In genomic region chr7:143055001-143055400, GRCm38 (mm10) we compare ENCODE assay signal across 8 mouse cellular contexts. TPM values are rescaled to one million over a fixed set of nuclear protein-coding genes. Genes with fewer than 3 reads are reported as not detected.
DNase-seq lines count a peak whose midpoint lies in the region; ATAC-seq lines count a peak whose summit lies in the region.

No protein-coding gene starts in this region.

- H3K27ac ChIP-seq in forebrain, embryonic 15.5 days (replicated peaks) = peak overlapping the region; percentile 20; the same call in 1 of the 2 replicates
- peak overlapping the region; percentile 62 for H3K27ac ChIP-seq in liver, embryonic 11.5 days (ENCODE audit: low read depth, low read length)
- H3K27ac ChIP-seq in stomach, embryonic 16.5 days (ENCODE audit: low read length) = peak overlapping the region; percentile 43

- peak overlapping the region; percentile 99 for H3K4me3 ChIP-seq in megakaryocyte, embryonic 14.5 days (replicated peaks)
- H3K4me3 ChIP-seq in forebrain, embryonic 15.5 days = peak overlapping the region; percentile 83; the same call in 1 of the 2 replicates
- peak overlapping the region; percentile 75 for H3K4me3 ChIP-seq in liver, embryonic 11.5 days (ENCODE audit: low read depth, low read length)
- peak overlapping the region; percentile 97 for H3K4me3 ChIP-seq in stomach, embryonic 16.5 days (replicated peaks; ENCODE audit: low read length)

- H3K4me1 ChIP-seq in megakaryocyte, embryonic 14.5 days = peaks cover 84% of the 10 kb centered on the region
- peaks cover 57% of the 10 kb centered on the region for H3K4me1 ChIP-seq in forebrain, embryonic 15.5 days
- H3K4me1 ChIP-seq in liver, embryonic 11.5 days (replicated peaks; ENCODE audit: control insufficient read depth, insufficient read depth, low read length) = peaks cover 60% of the 10 kb centered on the region
- peaks cover 55% of the 10 kb centered on the region for H3K4me1 ChIP-seq in stomach, embryonic 16.5 days (ENCODE audit: control insufficient read depth, insufficient read depth, low read length)

- no peaks in the 10 kb centered on the region for H3K9me3 ChIP-seq in megakaryocyte, embryonic 14.5 days
- H3K9me3 ChIP-seq in forebrain, embryonic 15.5 days = no peaks in the 10 kb centered on the region
- H3K9me3 ChIP-seq in liver, embryonic 11.5 days (ENCODE audit: control insufficient read depth, low read length) = no peaks in the 10 kb centered on the region
- H3K9me3 ChIP-seq in stomach, embryonic 16.5 days (replicated peaks; ENCODE audit: control insufficient read depth, low read length) = no peaks in the 10 kb centered on the region

- no peak for ATAC-seq in megakaryocyte, adult 5-6 weeks (ENCODE audit: poor library complexity, severe bottlenecking)
- no peak for ATAC-seq in forebrain, embryonic 15.5 days (replicated peaks)
- ATAC-seq in liver, embryonic 11.5 days (replicated peaks; ENCODE audit: low FRiP score) = no peak
- no peak for ATAC-seq in stomach, embryonic 16.5 days (ENCODE audit: insufficient read depth, low FRiP score)

- peak overlapping the region; percentile 90 for H3K4me2 ChIP-seq in forebrain, embryonic 15.5 days (replicated peaks)
- peak overlapping the region; percentile 80 for H3K4me2 ChIP-seq in liver, embryonic 11.5 days
- H3K4me2 ChIP-seq in stomach, embryonic 16.5 days (ENCODE audit: low read depth, low read length) = peak overlapping the region; percentile 84

- no peaks in the 10 kb centered on the region for H3K27me3 ChIP-seq in megakaryocyte, embryonic 14.5 days (replicated peaks)
- no peaks in the 10 kb centered on the region for H3K27me3 ChIP-seq in forebrain, embryonic 15.5 days
- H3K27me3 ChIP-seq in liver, embryonic 11.5 days (replicated peaks; ENCODE audit: control insufficient read depth, insufficient read depth, low read length) = no peaks in the 10 kb centered on the region
- no peaks in the 10 kb centered on the region for H3K27me3 ChIP-seq in stomach, embryonic 16.5 days (ENCODE audit: control insufficient read depth, insufficient read depth, low read length)

- peak overlapping the region; percentile 20; the same call in 1 of the 2 replicates for H3K9ac ChIP-seq in forebrain, embryonic 15.5 days (replicated peaks)
- peak overlapping the region; percentile 93 for H3K9ac ChIP-seq in liver, embryonic 11.5 days (ENCODE audit: low read depth, low read length)
- peak overlapping the region; percentile 98 for H3K9ac ChIP-seq in stomach, embryonic 16.5 days (ENCODE audit: low read length)

- WGBS in forebrain, embryonic 15.5 days = 88% methylated on average over 3 of the region's 3 CpGs
- WGBS in liver, embryonic 11.5 days = 55% methylated on average over 3 of the region's 3 CpGs
- 71% methylated on average over 3 of the region's 3 CpGs for WGBS in stomach, embryonic 16.5 days

- H3K36me3 ChIP-seq in megakaryocyte, embryonic 14.5 days (replicated peaks; ENCODE audit: low read length) = peaks cover 61% of the 10 kb centered on the region
- no peaks in the 10 kb centered on the region for H3K36me3 ChIP-seq in forebrain, embryonic 15.5 days
- no peaks in the 10 kb centered on the region for H3K36me3 ChIP-seq in liver, embryonic 11.5 days (ENCODE audit: control insufficient read depth, insufficient read depth, low read length)
- H3K36me3 ChIP-seq in stomach, embryonic 16.5 days (ENCODE audit: control insufficient read depth, insufficient read depth, low read length) = 0 out of 2 replicates have a peak, but pooled peaks cover 3% of the 10 kb centered on the region

- DNase-seq in liver, embryonic 11.5 days (ENCODE audit: low spot score) = no peak
- no peak for DNase-seq in adrenal gland, adult 18-20 months (ENCODE audit: low spot score in 2 of 2)
- no peak for DNase-seq in embryo, embryonic 11 days
- DNase-seq in retina, embryonic 14.5 days (ENCODE audit: low spot score) = no peak

RNA-seq across cellular contexts. Expression of gene Cd81, which starts 2.5 kb away (rescaled TPM):
- 774 and 1,679 TPM in 2 replicates for polyA plus RNA-seq in megakaryocyte, embryonic 14.5 days (2012; ENCODE audit: insufficient read depth, low replicate concordance)
- total RNA-seq in megakaryocyte, adult 5-6 weeks (2015) = 17.2 and 20.3 TPM in 2 replicates
- total RNA-seq in megakaryocyte, adult 5-6 weeks (2017) = 22.5 and 25.3 TPM in 2 replicates
- 286 and 294 TPM in 2 replicates for polyA plus RNA-seq in forebrain, embryonic 15.5 days (2015; fragmentation: Nextera tagmentation; extraction: Ambion mirVana)
- 273 and 276 TPM in 2 replicates for polyA plus RNA-seq in liver, embryonic 11.5 days (2014; fragmentation: Nextera tagmentation; extraction: Ambion mirVana)
- 638 and 686 TPM in 2 replicates for polyA plus RNA-seq in stomach, embryonic 16.5 days (2015; fragmentation: Nextera tagmentation; extraction: Ambion mirVana)
- 100 to 1,000 TPM; 609 to 688 TPM for total RNA-seq in adrenal gland, adult 18-20 months (2021)

RNA-seq across cellular contexts. Expression of gene Tssc4, which starts 14.0 kb away (rescaled TPM):
- 167 and 219 TPM in 2 replicates for polyA plus RNA-seq in megakaryocyte, embryonic 14.5 days (2012; ENCODE audit: insufficient read depth, low replicate concordance)
- total RNA-seq in megakaryocyte, adult 5-6 weeks (2015) = 14.0 and 19.2 TPM in 2 replicates
- total RNA-seq in megakaryocyte, adult 5-6 weeks (2017) = 17.7 and 20.5 TPM in 2 replicates
- 103 and 106 TPM in 2 replicates for polyA plus RNA-seq in forebrain, embryonic 15.5 days (2015; fragmentation: Nextera tagmentation; extraction: Ambion mirVana)
- 48.9 and 52.2 TPM in 2 replicates for polyA plus RNA-seq in liver, embryonic 11.5 days (2014; fragmentation: Nextera tagmentation; extraction: Ambion mirVana)
- polyA plus RNA-seq in stomach, embryonic 16.5 days (2015; fragmentation: Nextera tagmentation; extraction: Ambion mirVana) = 75.8 and 84.7 TPM in 2 replicates
- 10 to 100 TPM; 24.0 to 26.3 TPM for total RNA-seq in adrenal gland, adult 18-20 months (2021)

RNA-seq across cellular contexts. Expression of gene Trpm5, which starts 39.4 kb away (rescaled TPM):
- not detected in 2 replicates for polyA plus RNA-seq in megakaryocyte, embryonic 14.5 days (2012; ENCODE audit: insufficient read depth, low replicate concordance)
- not detected in 2 replicates for total RNA-seq in megakaryocyte, adult 5-6 weeks (2015)
- not detected in 2 replicates for total RNA-seq in megakaryocyte, adult 5-6 weeks (2017)
- 1.2 and 1.3 TPM in 2 replicates for polyA plus RNA-seq in forebrain, embryonic 15.5 days (2015; fragmentation: Nextera tagmentation; extraction: Ambion mirVana)
- polyA plus RNA-seq in liver, embryonic 11.5 days (2014; fragmentation: Nextera tagmentation; extraction: Ambion mirVana) = 1.2 and 1.3 TPM in 2 replicates
- polyA plus RNA-seq in stomach, embryonic 16.5 days (2015; fragmentation: Nextera tagmentation; extraction: Ambion mirVana) = 18.3 and 18.5 TPM in 2 replicates
- total RNA-seq in adrenal gland, adult 18-20 months (2021) = under 1 TPM; 0.30 to 0.38 TPM

RNA-seq across cellular contexts. Expression of gene Tspan32, which starts 50.2 kb away (rescaled TPM):
- polyA plus RNA-seq in megakaryocyte, embryonic 14.5 days (2012; ENCODE audit: insufficient read depth, low replicate concordance) = 109 and 119 TPM in 2 replicates
- 60.9 and 70.4 TPM in 2 replicates for total RNA-seq in megakaryocyte, adult 5-6 weeks (2015)
- 45.6 and 47.0 TPM in 2 replicates for total RNA-seq in megakaryocyte, adult 5-6 weeks (2017)
- polyA plus RNA-seq in forebrain, embryonic 15.5 days (2015; fragmentation: Nextera tagmentation; extraction: Ambion mirVana) = 0.33 and 0.64 TPM in 2 replicates
- 115 and 118 TPM in 2 replicates for polyA plus RNA-seq in liver, embryonic 11.5 days (2014; fragmentation: Nextera tagmentation; extraction: Ambion mirVana)
- polyA plus RNA-seq in stomach, embryonic 16.5 days (2015; fragmentation: Nextera tagmentation; extraction: Ambion mirVana) = 4.1 and 6.0 TPM in 2 replicates
- 1 to 10 TPM in 1 of 2 experiments, under 1 TPM in 1; 0.50 to 1.2 TPM for total RNA-seq in adrenal gland, adult 18-20 months (2021)

RNA-seq across cellular contexts. Expression of gene Kcnq1, which starts 51.2 kb away (rescaled TPM):
- polyA plus RNA-seq in megakaryocyte, embryonic 14.5 days (2012; ENCODE audit: insufficient read depth, low replicate concordance) = not detected in 2 replicates
- not detected in 2 replicates for total RNA-seq in megakaryocyte, adult 5-6 weeks (2015)
- total RNA-seq in megakaryocyte, adult 5-6 weeks (2017) = not detected in 2 replicates
- polyA plus RNA-seq in forebrain, embryonic 15.5 days (2015; fragmentation: Nextera tagmentation; extraction: Ambion mirVana) = 0.81 and 1.4 TPM in 2 replicates
- polyA plus RNA-seq in liver, embryonic 11.5 days (2014; fragmentation: Nextera tagmentation; extraction: Ambion mirVana) = 0.59 and 1.2 TPM in 2 replicates
- 10.0 and 10.1 TPM in 2 replicates for polyA plus RNA-seq in stomach, embryonic 16.5 days (2015; fragmentation: Nextera tagmentation; extraction: Ambion mirVana)
- 1 to 10 TPM; 3.2 to 6.0 TPM for total RNA-seq in adrenal gland, adult 18-20 months (2021)

Comparison
In these comparisons a context has a peak if more than half of its experiments do, and no peak if none do; other contexts are left out.
1. H3K9ac ChIP-seq: peak in every context shown above with its lines; median percentile 98 in stomach, embryonic 16.5 days; 93 in liver, embryonic 11.5 days; 20 in forebrain, embryonic 15.5 days.